Comparison of ENCODE assay signal across 8 mouse cellular contexts in the genomic region with DNA sequence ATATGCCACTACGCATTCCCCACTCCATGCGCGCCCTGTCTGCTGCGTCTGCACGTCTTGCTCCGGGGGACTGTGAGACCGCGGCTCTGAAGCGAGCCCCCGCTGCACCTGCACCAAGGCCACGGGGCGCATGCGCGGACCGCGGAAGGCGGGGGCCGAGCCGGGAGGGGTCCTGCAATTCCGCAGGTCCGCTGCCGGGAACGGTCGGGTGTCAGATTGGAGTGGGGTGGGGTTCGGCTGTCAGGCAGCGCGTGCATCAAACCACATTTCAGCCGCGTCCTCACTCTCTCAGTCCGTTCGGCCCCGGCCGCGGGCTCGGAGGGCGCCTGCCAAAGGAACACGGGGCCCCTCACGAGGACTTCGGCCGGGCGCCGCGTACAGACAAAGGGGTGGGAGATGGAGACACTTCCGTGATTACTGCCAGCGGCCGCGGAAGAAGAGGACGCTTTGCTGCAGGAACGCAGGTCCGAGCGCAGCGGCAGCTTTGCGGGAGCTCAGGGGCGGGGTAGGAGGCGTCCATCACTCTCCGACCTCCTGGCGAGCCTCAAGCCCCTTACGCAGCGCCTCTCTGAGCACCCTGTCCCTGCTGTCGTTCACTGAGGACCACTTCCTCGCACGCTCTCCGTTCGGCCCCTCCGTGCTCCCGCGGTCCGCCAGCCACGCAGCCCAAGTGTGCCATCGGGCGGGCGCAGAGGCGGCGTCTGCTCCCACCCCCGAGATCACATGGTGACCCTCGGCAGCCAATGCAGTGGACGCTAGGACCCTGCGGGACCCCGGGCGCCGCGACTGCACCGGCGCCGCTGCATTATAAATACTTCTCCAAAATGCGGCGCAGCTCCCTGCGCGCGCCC. TPM values are rescaled to one million over a fixed set of nuclear protein-coding genes. Genes with fewer than 3 reads are reported as not detected.
DNase-seq lines count a peak whose midpoint lies in the region; ATAC-seq and TF ChIP-seq lines count a peak whose summit lies in the region.

Gene Nat8l, plus strand, starts transcription at position 142 of the 851 bp plus-strand sequence.

- no peak within 1 kb of the TSS for H3K27ac ChIP-seq in heart, adult 2 months
- no peak within 1 kb of the TSS for H3K27ac ChIP-seq in liver, embryonic 13.5 days
- peak within 1 kb of the TSS; percentile 97 for H3K27ac ChIP-seq in neural tube, embryonic 13.5 days (replicated peaks)

- no peaks in the 10 kb centered on the region for H3K4me1 ChIP-seq in erythroblast, embryonic 14.5 days (ENCODE audit: control insufficient read depth)
- H3K4me1 ChIP-seq in heart, adult 2 months (ENCODE audit: control insufficient read depth, insufficient read depth, low read length), result no peaks in the 10 kb centered on the region
- H3K4me1 ChIP-seq in liver, embryonic 13.5 days (replicated peaks), result peaks cover 11% of the 10 kb centered on the region
- H3K4me1 ChIP-seq in neural tube, embryonic 13.5 days (replicated peaks), result peaks cover 45% of the 10 kb centered on the region

- no peak for ATAC-seq in erythroblast, adult 5-6 weeks (replicated peaks; ENCODE audit: low FRiP score, poor library complexity, severe bottlenecking)
- peak; percentile 60 for ATAC-seq in common myeloid progenitor, adult 5-6 weeks (replicated peaks; ENCODE audit: low read depth, poor library complexity, severe bottlenecking)
- ATAC-seq in liver, embryonic 13.5 days (ENCODE audit: low read depth), result 0 out of 2 replicates have a peak, but pooled peaks have one; percentile 26
- peak; percentile 89 for ATAC-seq in neural tube, embryonic 13.5 days (ENCODE audit: low read depth)

- peak; percentile 52 to 62 for DNase-seq in heart, adult 2 months
- DNase-seq in kidney, postnatal 10 days, result peak; percentile 59
- DNase-seq in liver, embryonic 13.5 days, result no peak
- peak; percentile 37 to 64 for DNase-seq in thymus, postnatal 10 days (ENCODE audit: low spot score in 2 of 2)

- no peak for TF ChIP-seq CTCF in heart, adult 2 months (IDR thresholded peaks at IDR 0.05)

- intact Hi-C loops in heart, adult 2 months (cut with DNase I), result no loop called here

- peak within 1 kb of the TSS; percentile 39 for H3K9ac ChIP-seq in heart, adult 2 months (ENCODE audit: low read depth, low read length)
- H3K9ac ChIP-seq in liver, embryonic 13.5 days, result no peak within 1 kb of the TSS
- H3K9ac ChIP-seq in neural tube, embryonic 13.5 days, result peak within 1 kb of the TSS; percentile 94

- no peaks in the 10 kb centered on the region for H3K36me3 ChIP-seq in erythroblast, embryonic 14.5 days (ENCODE audit: control insufficient read depth)
- H3K36me3 ChIP-seq in heart, adult 2 months (ENCODE audit: control insufficient read depth, insufficient read depth, low read length), result no peaks in the 10 kb centered on the region
- no peaks in the 10 kb centered on the region for H3K36me3 ChIP-seq in liver, embryonic 13.5 days
- H3K36me3 ChIP-seq in neural tube, embryonic 13.5 days, result peaks cover 5% of the 10 kb centered on the region

- H3K27me3 ChIP-seq in erythroblast, embryonic 14.5 days (ENCODE audit: control insufficient read depth), result peaks cover 71% of the 10 kb centered on the region
- H3K27me3 ChIP-seq in heart, adult 2 months (ENCODE audit: control insufficient read depth, insufficient read depth, low read length), result peaks cover 16% of the 10 kb centered on the region
- H3K27me3 ChIP-seq in liver, embryonic 13.5 days, result peaks cover 67% of the 10 kb centered on the region
- peaks cover 6% of the 10 kb centered on the region for H3K27me3 ChIP-seq in neural tube, embryonic 13.5 days

- no peak for TF ChIP-seq EP300 in heart, adult 2 months (IDR thresholded peaks at IDR 0.05; ENCODE audit: insufficient read depth, low read depth, low read length)

- peak within 1 kb of the TSS; percentile 71 for H3K4me2 ChIP-seq in liver, embryonic 13.5 days
- H3K4me2 ChIP-seq in neural tube, embryonic 13.5 days, result peak within 1 kb of the TSS; percentile 76

- peak within 1 kb of the TSS; percentile 32 for H3K4me3 ChIP-seq in erythroblast, embryonic 14.5 days (replicated peaks)
- H3K4me3 ChIP-seq in heart, adult 2 months, result peak within 1 kb of the TSS; percentile 55
- H3K4me3 ChIP-seq in liver, embryonic 13.5 days (replicated peaks), result peak within 1 kb of the TSS; percentile 54
- peak within 1 kb of the TSS; percentile 93 for H3K4me3 ChIP-seq in neural tube, embryonic 13.5 days

- TF ChIP-seq POLR2A in heart, adult 2 months (IDR thresholded peaks at IDR 0.05; ENCODE audit: insufficient read depth, low read depth, low read length), result no peak

- H3K79me2 ChIP-seq in heart, adult 2 months (replicated peaks; ENCODE audit: control insufficient read depth, insufficient read depth, low read length), result no peaks in the 10 kb centered on the region

- WGBS in heart, adult 2 months, result 1% methylated on average over 90 of the region's 90 CpGs
- WGBS in liver, embryonic 13.5 days (ENCODE audit: insufficient replicate concordance), result under 1% methylated on average over 90 of the region's 90 CpGs
- under 1% methylated on average over 82 of the region's 90 CpGs for WGBS in neural tube, embryonic 13.5 days

- peaks cover 3% of the 10 kb centered on the region; the same call in 1 of the 2 replicates for H3K9me3 ChIP-seq in erythroblast, embryonic 14.5 days (ENCODE audit: control insufficient read depth, low read length)
- no peaks in the 10 kb centered on the region for H3K9me3 ChIP-seq in liver, embryonic 13.5 days (replicated peaks)
- H3K9me3 ChIP-seq in neural tube, embryonic 13.5 days, result no peaks in the 10 kb centered on the region

RNA-seq across cellular contexts. Expression of gene Nat8l, which starts in this region (rescaled TPM):
- polyA plus RNA-seq in erythroblast, embryonic 14.5 days (2012), result 0.01 TPM in 1 of 2 replicates, not detected in the other
- total RNA-seq in erythroblast, adult 5-6 weeks (2015; ENCODE audit: low replicate concordance), result 0.58 and 2.3 TPM in 2 replicates
- 0.42 and 0.68 TPM in 2 replicates for total RNA-seq in erythroblast, adult 5-6 weeks (2017; ENCODE audit: low replicate concordance)
- 0.96 and 1.5 TPM in 2 replicates for total RNA-seq in common myeloid progenitor, adult 5-6 weeks (2017)
- total RNA-seq in heart, adult 2 months (2021), result 1 to 10 TPM; 1.1 TPM
- 3.1 and 5.7 TPM in 2 replicates for polyA plus RNA-seq in heart, adult 2 months (2012; rRNA removed)
- polyA plus RNA-seq in liver, embryonic 13.5 days (2015; fragmentation: Nextera tagmentation; extraction: Ambion mirVana), result 0.05 and 0.06 TPM in 2 replicates
- polyA plus RNA-seq in neural tube, embryonic 13.5 days (2015; fragmentation: Nextera tagmentation; extraction: Ambion mirVana), result 4.3 and 4.7 TPM in 2 replicates

Comparison
In these comparisons a context has a peak if more than half of its experiments do, and no peak if none do; other contexts are left out.
1. Peak in ATAC-seq, H3K4me3 ChIP-seq and H3K4me2 ChIP-seq in liver, embryonic 13.5 days; RNA of the gene not detected or under 1 TPM.
2. H3K4me3 ChIP-seq: peak in every context shown above with its lines; median percentile 93 in neural tube, embryonic 13.5 days; 55 in heart, adult 2 months; 54 in liver, embryonic 13.5 days; 32 in erythroblast, embryonic 14.5 days.